ENCODE assay signal across 8 mouse cellular contexts in genomic region chr6:117840686-117841510, GRCm38 (mm10). TPM values are rescaled to one million over a fixed set of nuclear protein-coding genes. Genes with fewer than 3 reads are reported as not detected.
DNase-seq lines count a peak whose midpoint lies in the region; ATAC-seq and TF ChIP-seq lines count a peak whose summit lies in the region.

TSS of gene Zfp637 (plus strand) at chr6:117841180.

- H3K9me3 ChIP-seq in hindbrain, embryonic 10.5 days: no peaks in the 10 kb centered on the region
- H3K9me3 ChIP-seq in lung, postnatal 0 days (ENCODE audit: low read length): no peaks in the 10 kb centered on the region

- peaks cover 34% of the 10 kb centered on the region for H3K36me3 ChIP-seq in hindbrain, embryonic 10.5 days
- peaks cover 10% of the 10 kb centered on the region; the same call in 1 of the 2 replicates for H3K36me3 ChIP-seq in lung, postnatal 0 days (ENCODE audit: insufficient read depth, low read length)

- DNase-seq in MN1 (ENCODE audit: low spot score): peak; percentile 96
- peak; percentile 89 for DNase-seq in cerebellum, adult 9-10 months
- peak; percentile 94 for DNase-seq in hindbrain, embryonic 10.5 days (ENCODE audit: low spot score)
- DNase-seq in layer of hippocampus, adult 9-11 months: peak; percentile 95
- DNase-seq in lung, postnatal 0 days (ENCODE audit: low spot score): peak; percentile 95
- peak; percentile 94 for DNase-seq in ovary, postnatal 36 days (ENCODE audit: low spot score)
- DNase-seq in thymus, postnatal 25 days: peak; percentile 92

- WGBS in hindbrain, embryonic 10.5 days: under 1% methylated on average over 66 of the region's 66 CpGs
- 2% methylated on average over 62 of the region's 66 CpGs for WGBS in lung, postnatal 0 days

- peak; percentile 98 for ATAC-seq in frontal cortex, adult (ENCODE audit: low TSS enrichment)
- peak; percentile 98 for ATAC-seq in lung, postnatal 0 days

- H3K4me3 ChIP-seq in hindbrain, embryonic 10.5 days: peak within 1 kb of the TSS; percentile 81
- peak within 1 kb of the TSS; percentile 89 for H3K4me3 ChIP-seq in lung, postnatal 0 days (ENCODE audit: low read depth, low read length)

- H3K4me1 ChIP-seq in hindbrain, embryonic 10.5 days (replicated peaks): peaks cover 14% of the 10 kb centered on the region
- H3K4me1 ChIP-seq in lung, postnatal 0 days (ENCODE audit: insufficient read depth, low read depth, low read length): peaks cover 7% of the 10 kb centered on the region; the same call in 1 of the 2 replicates

- peak; percentile 78 for TF ChIP-seq CTCF in lung, postnatal 0 days (IDR thresholded peaks at IDR 0.05)

- TF ChIP-seq EP300 in lung, postnatal 0 days (IDR thresholded peaks at IDR 0.05): no peak

- no peaks in the 10 kb centered on the region for H3K27me3 ChIP-seq in hindbrain, embryonic 10.5 days (ENCODE audit: insufficient read depth, poor library complexity, severe bottlenecking)
- no peaks in the 10 kb centered on the region for H3K27me3 ChIP-seq in lung, postnatal 0 days (replicated peaks; ENCODE audit: insufficient read depth, low read length)

- peak within 1 kb of the TSS; percentile 99 for H3K27ac ChIP-seq in hindbrain, embryonic 10.5 days
- peak within 1 kb of the TSS; percentile 94 for H3K27ac ChIP-seq in lung, postnatal 0 days (ENCODE audit: low read length)

- H3K4me2 ChIP-seq in lung, postnatal 0 days (replicated peaks; ENCODE audit: low read depth, low read length): peak within 1 kb of the TSS; percentile 83

- H3K9ac ChIP-seq in lung, postnatal 0 days (replicated peaks; ENCODE audit: low read depth): peak within 1 kb of the TSS; percentile 94

RNA-seq across cellular contexts. Expression of gene Zfp637, which starts in this region (rescaled TPM):
- polyA plus RNA-seq in hindbrain, embryonic 10.5 days (2016; fragmentation: Nextera tagmentation; extraction: Ambion mirVana): 90.8 and 118 TPM in 2 replicates
- polyA plus RNA-seq in lung, postnatal 0 days (2015; fragmentation: Nextera tagmentation; extraction: Ambion mirVana): 80.9 and 81.9 TPM in 2 replicates

Comparison
In these comparisons a context has a peak if more than half of its experiments do, and no peak if none do; other contexts are left out.
1. Peak in every context shown above with its lines: DNase-seq, ATAC-seq, H3K4me3 ChIP-seq and H3K27ac ChIP-seq.